Mouse (Mus musculus) left cerebral cortex, adult 9 months (tissue): ENCODE measurements around the gene Gpatch8.

ENCODE experiments used
- DNase-seq, 2 experiments: peaks; one replicate each; pipeline ENCODE4 v3.0.0; 2022; ENCODE audit warnings: low spot score in 2 of 2

Gene Gpatch8

GRCm38 (mm10) chr11:102453131-102453530, 103.1 kb downstream of the Gpatch8 start:
- no peak for DNase-seq

- DNase-seq: peak in 1 of 2 experiments; percentile 41
Observed at GRCm38 (mm10) chr11:102449043-102450008, 106.9 kb downstream of the Gpatch8 start.

- DNase-seq: peak in 1 of 2 experiments; percentile 52
Observed at GRCm38 (mm10) chr11:102448327-102448726, 107.9 kb downstream of the Gpatch8 start.

- DNase-seq: peak in 1 of 2 experiments; percentile 55
Observed at GRCm38 (mm10) chr11:102447497-102447896, 108.7 kb downstream of the Gpatch8 start, which contains the start of gene Fam171a2. Gene Fam171a2, minus strand, starts transcription at chr11:102447682.

- no peak for DNase-seq
Observed at GRCm38 (mm10) chr11:102446581-102447461, 109.4 kb downstream of the Gpatch8 start.

- peak in 1 of 2 experiments; percentile 39 for DNase-seq
Observed at GRCm38 (mm10) chr11:102445891-102446361, 110.3 kb downstream of the Gpatch8 start.

GRCm38 (mm10) chr11:102445264-102445890, 110.8 kb downstream of the Gpatch8 start:
- DNase-seq: peak in 1 of 2 experiments; percentile 45

- no peak for DNase-seq
Observed at GRCm38 (mm10) chr11:102444781-102445180, 111.4 kb downstream of the Gpatch8 start.

- DNase-seq: no peak
Observed at GRCm38 (mm10) chr11:102444321-102444720, 111.9 kb downstream of the Gpatch8 start.

GRCm38 (mm10) chr11:102443740-102444139, 112.5 kb downstream of the Gpatch8 start:
- no peak for DNase-seq

GRCm38 (mm10) chr11:102442089-102442488, 114.1 kb downstream of the Gpatch8 start:
- no peak for DNase-seq

GRCm38 (mm10) chr11:102441434-102441833, 114.8 kb downstream of the Gpatch8 start:
- no peak for DNase-seq

GRCm38 (mm10) chr11:102440255-102440654, 115.9 kb downstream of the Gpatch8 start:
- DNase-seq: no peak

GRCm38 (mm10) chr11:102439093-102440082, 116.8 kb downstream of the Gpatch8 start:
- peak in 1 of 2 experiments; percentile 37 for DNase-seq

GRCm38 (mm10) chr11:102438212-102439092, 117.7 kb downstream of the Gpatch8 start:
- peak in 1 of 2 experiments; percentile 77 for DNase-seq

GRCm38 (mm10) chr11:102437120-102438061, 118.8 kb downstream of the Gpatch8 start:
- DNase-seq: peak in 1 of 2 experiments; percentile 72

GRCm38 (mm10) chr11:102436471-102436790, 119.8 kb downstream of the Gpatch8 start:
- DNase-seq: no peak
